Mouse (Mus musculus) retina, embryonic 14.5 days (tissue): ENCODE data around the gene Cenpc1.

ENCODE experiments used
- DNase-seq: peaks from one replicate; pipeline ENCODE4 v3.0.0-alpha.2; 2015; ENCODE audit warnings: low spot score

Cenpc1 gene

DNA sequence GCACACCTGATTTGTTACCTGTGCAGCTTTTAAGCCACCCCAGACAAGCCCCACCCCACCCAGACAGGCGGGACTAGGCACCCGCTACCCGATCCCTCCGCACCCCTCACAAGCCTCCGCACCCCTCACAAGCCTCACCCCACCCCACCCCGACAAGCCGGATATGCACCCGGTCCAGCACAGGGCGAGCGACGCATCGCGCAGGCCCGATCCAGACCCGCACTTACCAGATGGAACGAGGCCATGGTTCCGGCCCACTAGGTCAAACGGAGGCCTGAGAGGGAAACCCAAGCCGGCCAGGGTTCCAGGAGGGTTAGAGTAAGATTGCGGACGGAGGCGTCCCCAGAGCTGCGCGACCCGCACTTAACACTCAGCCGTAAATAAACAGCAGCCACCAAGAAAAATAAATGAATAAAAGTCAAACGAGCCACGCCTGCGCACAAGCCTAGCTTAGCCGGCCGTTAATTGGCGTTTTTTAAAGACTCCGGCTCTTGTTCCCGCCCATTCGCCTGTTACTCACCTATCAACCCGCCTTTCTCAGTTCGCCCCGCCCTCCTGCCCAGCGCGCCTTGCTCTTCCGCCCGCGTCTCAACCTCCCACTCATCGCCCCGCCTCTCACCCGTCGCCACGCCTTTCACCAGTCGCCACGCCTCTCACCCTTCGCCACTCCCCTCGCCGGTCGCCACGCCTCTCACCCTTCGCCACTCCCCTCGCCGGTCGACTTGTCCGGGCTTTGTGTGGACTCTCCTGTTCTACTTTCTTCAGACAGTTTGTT, at the start of gene Cenpc1:
Gene Cenpc1, minus strand, starts transcription at position 483 of the 775 bp plus-strand sequence.
- peak; percentile 99 for DNase-seq

GRCm38 (mm10) chr5:86113997-86114396, 48.6 kb upstream of the Cenpc1 start:
- no peak for DNase-seq

DNA sequence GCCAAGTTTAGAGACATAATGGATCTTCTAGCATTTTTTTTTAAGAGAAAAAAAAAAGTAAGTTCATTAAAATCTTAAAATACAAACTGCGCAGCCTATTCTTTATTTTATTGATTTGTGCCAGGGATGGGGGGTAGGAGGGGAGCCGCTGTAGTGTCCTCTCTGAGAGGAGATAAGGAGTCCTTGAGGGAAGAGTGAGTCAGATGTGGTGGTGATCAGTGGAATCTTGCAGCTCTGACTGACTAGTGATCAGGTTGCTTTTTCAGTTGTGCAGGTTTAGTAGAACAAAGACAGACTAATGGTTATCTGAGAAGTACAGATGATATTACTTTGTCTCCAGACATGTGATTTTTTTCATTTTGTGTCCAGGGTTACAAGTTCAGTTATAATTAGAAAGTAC, 47.7 kb upstream of the Cenpc1 start:
- DNase-seq = no peak

DNA sequence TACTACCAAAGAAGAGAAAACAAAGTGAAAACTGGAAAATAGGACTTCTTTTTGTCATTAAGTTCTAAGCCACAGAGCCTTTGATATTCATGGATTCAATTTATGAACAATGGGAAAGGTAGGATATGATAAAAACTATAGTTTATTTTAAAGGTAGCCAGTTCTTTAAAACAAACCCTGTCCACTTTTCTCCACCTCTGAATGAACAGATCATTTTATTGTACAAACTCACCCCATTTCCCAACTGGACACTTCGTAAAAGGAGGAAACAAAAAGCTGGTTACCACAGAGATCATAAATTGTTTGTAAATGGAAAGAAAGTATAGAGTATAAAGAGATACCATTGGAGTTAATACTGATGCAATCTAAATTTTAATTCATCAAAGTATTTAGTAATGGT, 45.7 kb upstream of the Cenpc1 start:
- no peak for DNase-seq

DNA sequence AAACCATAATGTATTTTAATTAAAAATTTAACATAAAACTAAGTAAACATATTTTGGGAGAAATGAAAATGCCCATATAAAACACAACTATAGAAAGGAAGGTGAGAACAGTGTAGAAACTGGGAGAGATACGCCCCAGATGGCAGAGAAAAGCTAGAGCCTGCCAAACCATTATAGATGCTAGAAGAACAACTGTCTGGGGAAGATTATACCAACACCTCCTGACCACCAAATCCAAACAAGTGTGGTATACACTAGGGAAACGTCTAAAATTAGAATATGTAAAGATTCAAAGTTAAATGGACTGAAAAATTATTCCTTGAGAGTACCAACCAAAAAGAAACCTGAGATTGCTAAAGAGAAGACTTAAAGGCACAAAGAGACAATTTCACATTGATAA, 41.2 kb upstream of the Cenpc1 start:
- DNase-seq = no peak

DNA sequence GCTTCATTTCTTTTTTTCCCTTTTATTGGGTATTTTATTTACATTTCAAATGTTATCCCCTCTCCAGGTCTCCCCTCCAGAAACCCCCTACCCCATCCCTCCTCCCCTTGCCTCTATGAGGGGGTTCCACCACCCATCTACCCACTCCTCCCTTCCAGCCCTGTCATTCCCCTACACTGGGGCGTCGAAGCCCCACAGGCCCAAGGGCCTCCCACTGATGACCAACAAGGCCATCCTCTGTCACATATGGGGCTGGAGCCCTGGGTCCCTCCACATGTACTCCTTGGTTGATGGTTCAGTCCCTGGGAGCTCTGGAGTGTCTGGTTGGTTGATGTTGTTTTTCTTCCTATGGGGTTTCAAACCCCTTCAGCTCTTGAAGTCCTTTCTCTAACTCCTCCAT, 36.8 kb upstream of the Cenpc1 start:
- DNase-seq = no peak

DNA sequence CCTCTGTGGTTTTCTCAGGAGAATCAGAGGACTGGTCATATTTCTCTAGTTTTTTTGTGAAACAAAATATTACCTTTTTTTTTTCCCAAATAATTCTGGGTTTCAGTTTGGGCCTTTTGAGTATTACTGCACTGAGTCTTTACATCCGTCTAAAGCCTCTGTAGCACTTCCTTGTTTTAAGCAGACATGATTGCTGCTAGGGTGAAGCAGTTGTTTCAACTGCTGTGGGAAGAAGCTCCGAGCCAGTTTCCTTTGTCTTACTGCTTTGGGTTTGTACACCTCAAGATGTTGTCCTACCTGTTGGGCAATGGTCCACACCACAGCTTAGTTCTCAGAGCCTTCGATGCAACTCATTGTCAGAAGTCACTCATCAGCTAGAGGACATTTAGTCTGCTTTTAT, 35.2 kb upstream of the Cenpc1 start:
- DNase-seq = no peak

DNA sequence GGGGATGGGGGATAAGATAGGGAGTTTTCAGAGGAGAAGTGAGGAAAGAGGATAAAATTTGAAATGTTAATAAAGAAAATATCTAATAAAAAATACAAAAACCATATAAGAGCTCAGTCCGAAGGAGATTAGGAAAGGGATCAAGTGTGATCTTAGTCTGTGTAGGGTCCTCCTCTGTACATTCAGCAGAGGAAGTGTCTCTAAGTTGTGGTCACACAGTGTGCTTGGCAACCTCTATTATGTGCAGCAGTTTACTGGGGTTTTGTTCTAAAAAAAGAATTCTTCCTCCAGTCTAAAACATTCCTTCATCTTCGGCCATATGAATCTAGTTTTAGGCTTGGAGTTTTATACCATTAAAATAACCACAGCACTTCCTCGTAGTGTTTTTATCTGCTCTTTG, 33.6 kb upstream of the Cenpc1 start:
- DNase-seq = no peak

GRCm38 (mm10) chr5:86094754-86095153, 29.4 kb upstream of the Cenpc1 start:
- no peak for DNase-seq

DNA sequence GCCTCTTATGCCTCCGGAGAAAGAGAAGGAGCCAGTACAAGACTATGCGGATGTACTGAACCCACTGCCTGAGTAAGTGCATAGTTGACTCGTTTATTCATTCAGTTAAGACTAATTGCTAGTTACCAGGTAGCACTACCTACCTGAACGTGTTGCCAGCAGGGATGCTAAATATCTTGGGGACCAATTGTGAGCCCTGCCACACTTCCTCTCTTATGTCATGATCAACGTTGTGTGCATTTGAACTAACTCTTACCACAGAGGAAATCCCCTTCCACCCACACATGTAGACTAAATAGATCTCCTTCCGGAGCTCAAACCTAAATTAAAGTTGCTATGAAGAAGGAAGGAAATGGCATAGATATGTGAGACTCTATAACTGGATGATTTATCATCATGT, 21.4 kb upstream of the Cenpc1 start:
- no peak for DNase-seq

DNA sequence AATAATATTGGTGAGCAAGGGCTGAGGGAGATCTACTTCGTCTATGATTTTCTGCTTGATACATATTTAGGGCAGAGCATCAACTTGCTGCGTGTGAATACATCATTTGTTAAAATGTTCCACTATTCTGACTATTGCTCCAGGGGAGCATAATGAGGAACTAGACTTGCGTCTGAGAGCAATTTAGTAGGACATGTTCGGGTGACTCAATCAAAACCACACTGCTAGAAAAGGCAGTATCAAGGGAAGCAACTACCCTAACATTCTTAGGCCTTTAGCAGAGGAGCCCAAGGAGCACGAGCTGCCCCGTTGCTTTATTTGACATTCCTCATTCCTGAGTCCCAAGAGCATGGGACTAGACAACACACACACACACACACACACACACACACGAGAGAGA, 19.6 kb upstream of the Cenpc1 start:
- DNase-seq = no peak

GRCm38 (mm10) chr5:86083987-86084386, 18.6 kb upstream of the Cenpc1 start:
- no peak for DNase-seq

- DNase-seq = no peak
These were observed 13.4 kb upstream of the Cenpc1 start for GRCm38 (mm10) chr5:86078720-86079334.

- DNase-seq = no peak
These were observed 7.5 kb upstream of the Cenpc1 start for GRCm38 (mm10) chr5:86072756-86073386.

- no peak for DNase-seq
These were observed 6.2 kb upstream of the Cenpc1 start, which contains the start of gene Stap1 for GRCm38 (mm10) chr5:86071538-86071937. TSS of gene Stap1 (plus strand) at chr5:86071746.

GRCm38 (mm10) chr5:86069121-86069520, 3.7 kb upstream of the Cenpc1 start:
- no peak for DNase-seq

- DNase-seq = no peak
These were observed 3.1 kb upstream of the Cenpc1 start for GRCm38 (mm10) chr5:86068451-86068850.

GRCm38 (mm10) chr5:86066551-86066929, 1.2 kb upstream of the Cenpc1 start:
- peak; percentile 94 for DNase-seq

GRCm38 (mm10) chr5:86065876-86066550, 630 bp upstream of the Cenpc1 start:
- no peak for DNase-seq

- no peak for DNase-seq
These were observed 1.9 kb downstream of the Cenpc1 start for GRCm38 (mm10) chr5:86063501-86063900.

DNA sequence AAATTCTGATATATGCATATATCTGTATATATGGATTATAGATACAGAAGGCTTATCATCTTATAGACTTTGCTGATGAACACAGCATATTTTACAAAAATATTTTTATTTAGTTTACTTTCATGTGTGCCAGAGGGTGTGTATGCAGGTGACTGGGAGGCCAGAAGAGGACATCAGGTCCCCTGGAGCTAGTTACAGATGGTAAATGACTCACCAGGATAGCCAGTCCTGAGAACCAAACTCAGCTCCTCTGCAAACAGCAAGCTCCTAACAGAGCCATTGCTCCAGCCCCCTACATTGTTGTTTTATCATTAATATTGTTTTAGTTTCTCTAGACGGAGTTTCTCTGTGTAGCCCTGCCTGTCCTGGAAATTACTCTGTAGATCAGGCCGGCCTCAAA, 35.6 kb downstream of the Cenpc1 start:
- DNase-seq = no peak
